Mouse (Mus musculus): ENCODE data around the gene Vamp5. TPM values are rescaled to one million over a fixed set of nuclear protein-coding genes. Genes with fewer than 3 reads are reported as not detected.

Gene Vamp5
- total and polyA plus RNA-seq, 3 experiments = 163 to 187 (median 183) TPM

DNA sequence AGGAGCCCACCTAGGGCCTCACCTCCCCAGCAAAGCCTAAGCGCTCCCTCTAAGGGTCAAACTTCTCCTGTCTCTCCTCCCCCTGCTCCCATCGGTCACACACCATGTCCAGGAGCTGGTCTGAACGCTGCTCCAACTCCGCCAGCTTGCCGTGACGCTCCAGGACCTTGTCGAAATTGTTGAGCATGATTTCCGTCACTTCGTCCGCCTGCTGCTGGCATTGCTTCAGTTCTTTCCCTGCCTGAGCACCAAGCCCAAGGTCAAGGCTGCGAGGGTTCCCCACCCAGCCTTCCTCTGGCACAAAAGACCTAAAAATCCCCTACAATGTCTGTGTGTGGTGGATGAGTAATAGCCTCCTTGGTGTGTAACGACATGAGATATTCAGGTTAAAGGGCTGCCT lies 10.2 kb downstream of the Vamp5 start:
- ATAC-seq (ENCODE audit: extremely low read depth, insufficient number of reproducible peaks, low FRiP score, poor library complexity, severe bottlenecking) (no peak), DNase-seq (ENCODE audit: low spot score) (no peak)
- no peak for TF ChIP-seq GATA2 (IDR thresholded peaks at IDR 0.05; ENCODE audit: borderline replicate concordance, low read depth, low read length)
- 0 out of 2 replicates have a peak, but pooled peaks have one; percentile 35 for TF ChIP-seq POLR2AphosphoS5 (IDR thresholded peaks at IDR 0.05; ENCODE audit: insufficient replicate concordance, low read depth, low read length)
- Histone ChIP-seq H3K27me3 (ENCODE audit: insufficient read depth, low read length) (no peaks in the 10 kb centered on the region), H3K36me3 (replicated peaks) (peaks cover 80% of the 10 kb centered on the region), H3K4me3 (ENCODE audit: low read depth, low read length) (no peak overlapping the region; the same call in 1 of the 2 replicates), H3K4me1 (ENCODE audit: insufficient read depth, low read depth, low read length) (peaks cover 76% of the 10 kb centered on the region), H3K9me3 (replicated peaks) (no peaks in the 10 kb centered on the region)

GRCm38 (mm10) chr6:72369557-72369956 lies 10.7 kb downstream of the Vamp5 start:
- Histone ChIP-seq H3K4me3 (ENCODE audit: low read depth, low read length) (no peak overlapping the region), H3K36me3 (replicated peaks) (peaks cover 76% of the 10 kb centered on the region), H3K4me1 (ENCODE audit: insufficient read depth, low read depth, low read length) (peaks cover 71% of the 10 kb centered on the region), H3K27me3 (ENCODE audit: insufficient read depth, low read length) (no peaks in the 10 kb centered on the region), H3K9me3 (replicated peaks) (no peaks in the 10 kb centered on the region)
- no peak for ATAC-seq (ENCODE audit: extremely low read depth, insufficient number of reproducible peaks, low FRiP score, poor library complexity, severe bottlenecking)
- TF ChIP-seq POLR2AphosphoS5 (IDR thresholded peaks at IDR 0.05; ENCODE audit: insufficient replicate concordance, low read depth, low read length) (no peak), GATA1 (IDR thresholded peaks at IDR 0.05; ENCODE audit: borderline replicate concordance, low read length) (no peak), CTCF (IDR thresholded peaks at IDR 0.05; ENCODE audit: low read depth, low read length) (peak; percentile 34; the same call in 1 of the 2 replicates)
- no peak for DNase-seq (ENCODE audit: low spot score)

- peaks cover 68% of the 10 kb centered on the region for H3K4me1 ChIP-seq (ENCODE audit: insufficient read depth, low read depth, low read length)
- ATAC-seq (ENCODE audit: extremely low read depth, insufficient number of reproducible peaks, low FRiP score, poor library complexity, severe bottlenecking) = no peak
- no peak for TF ChIP-seq GATA2 (IDR thresholded peaks at IDR 0.05; ENCODE audit: borderline replicate concordance, low read depth, low read length)
- no peak for TF ChIP-seq TAL1 (conservative IDR thresholded peaks at IDR 0.05; ENCODE audit: low read depth, low read length)
- TF ChIP-seq CTCF (IDR thresholded peaks at IDR 0.05; ENCODE audit: low read depth, low read length) = no peak
- no peak for TF ChIP-seq POLR2AphosphoS5 (IDR thresholded peaks at IDR 0.05; ENCODE audit: insufficient replicate concordance, low read depth, low read length)
- no peak for TF ChIP-seq GATA1 (IDR thresholded peaks at IDR 0.05; ENCODE audit: borderline replicate concordance, low read length)
Measured at GRCm38 (mm10) chr6:72367460-72367974, 12.8 kb downstream of the Vamp5 start.

DNA sequence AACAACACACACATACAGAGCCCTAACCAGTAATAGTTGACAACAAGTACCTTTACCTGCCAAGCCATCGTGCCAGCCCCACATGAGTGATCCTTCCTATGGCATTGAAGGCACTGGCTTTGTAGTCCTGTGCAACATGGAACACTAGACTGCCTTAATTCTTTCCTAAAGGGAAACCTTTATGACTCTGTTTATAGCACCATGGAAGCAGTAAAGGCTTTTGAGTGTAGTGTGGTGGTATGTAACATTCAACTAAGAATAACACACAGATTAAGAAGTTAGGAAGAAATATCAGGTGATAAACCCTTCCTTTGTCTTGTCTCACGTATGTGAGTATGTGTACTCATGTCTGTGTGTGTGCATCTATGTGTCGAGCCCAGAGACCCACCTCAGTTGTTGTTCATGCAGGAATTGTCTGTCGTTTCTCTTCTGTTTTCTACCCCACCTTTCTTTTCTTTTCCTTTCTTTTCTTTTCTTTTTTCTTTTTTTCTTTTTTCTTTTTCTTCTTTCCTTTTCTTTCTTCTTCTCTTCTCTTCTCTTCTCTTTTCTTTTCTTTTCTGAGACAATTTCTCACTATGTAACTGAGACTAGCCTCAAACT lies 13.3 kb downstream of the Vamp5 start, which contains the start of gene Rnf181:
Gene Rnf181 (minus strand): TSS at position 113 of the 600 bp plus-strand sequence.
- Histone ChIP-seq H3K36me3 (replicated peaks) (peaks cover 50% of the 10 kb centered on the region), H3K4me3 (ENCODE audit: low read depth, low read length) (no peak within 1 kb of the TSS), H3K4me1 (ENCODE audit: insufficient read depth, low read depth, low read length) (peaks cover 63% of the 10 kb centered on the region), H3K27me3 (ENCODE audit: insufficient read depth, low read length) (no peaks in the 10 kb centered on the region), H3K9me3 (replicated peaks) (no peaks in the 10 kb centered on the region)
- TF ChIP-seq CTCF (IDR thresholded peaks at IDR 0.05; ENCODE audit: low read depth, low read length) (no peak), GATA1 (IDR thresholded peaks at IDR 0.05; ENCODE audit: borderline replicate concordance, low read length) (no peak), TAL1 (conservative IDR thresholded peaks at IDR 0.05; ENCODE audit: low read depth, low read length) (no peak), POLR2AphosphoS5 (IDR thresholded peaks at IDR 0.05; ENCODE audit: insufficient replicate concordance, low read depth, low read length) (no peak), GATA2 (IDR thresholded peaks at IDR 0.05; ENCODE audit: borderline replicate concordance, low read depth, low read length) (no peak)
- DNase-seq (ENCODE audit: low spot score) (no peak), ATAC-seq (ENCODE audit: extremely low read depth, insufficient number of reproducible peaks, low FRiP score, poor library complexity, severe bottlenecking) (no peak)

More at GRCm38 (mm10) chr6:72367460-72367974, 12.8 kb downstream of the Vamp5 start:
- DNase-seq (ENCODE audit: low spot score) = no peak
- Histone ChIP-seq H3K36me3 (replicated peaks) (peaks cover 56% of the 10 kb centered on the region), H3K4me3 (ENCODE audit: low read depth, low read length) (no peak overlapping the region), H3K9me3 (replicated peaks) (no peaks in the 10 kb centered on the region), H3K27me3 (ENCODE audit: insufficient read depth, low read length) (no peaks in the 10 kb centered on the region)

- TF ChIP-seq POLR2AphosphoS5 (IDR thresholded peaks at IDR 0.05; ENCODE audit: insufficient replicate concordance, low read depth, low read length) (no peak), GATA2 (IDR thresholded peaks at IDR 0.05; ENCODE audit: borderline replicate concordance, low read depth, low read length) (no peak), GATA1 (IDR thresholded peaks at IDR 0.05; ENCODE audit: borderline replicate concordance, low read length) (no peak), TAL1 (conservative IDR thresholded peaks at IDR 0.05; ENCODE audit: low read depth, low read length) (no peak), CTCF (IDR thresholded peaks at IDR 0.05; ENCODE audit: low read depth, low read length) (no peak)
- Histone ChIP-seq H3K4me1 (ENCODE audit: insufficient read depth, low read depth, low read length) (peaks cover 61% of the 10 kb centered on the region), H3K36me3 (replicated peaks) (peaks cover 45% of the 10 kb centered on the region)
Measured at GRCm38 (mm10) chr6:72366304-72366703, 14.0 kb downstream of the Vamp5 start.

GRCm38 (mm10) chr6:72364985-72365384 lies 15.3 kb downstream of the Vamp5 start:
- no peaks in the 10 kb centered on the region for H3K27me3 ChIP-seq (ENCODE audit: insufficient read depth, low read length)
- peaks cover 61% of the 10 kb centered on the region for H3K4me1 ChIP-seq (ENCODE audit: insufficient read depth, low read depth, low read length)
- H3K4me3 ChIP-seq (ENCODE audit: low read depth, low read length) = no peak overlapping the region
- ATAC-seq (ENCODE audit: extremely low read depth, insufficient number of reproducible peaks, low FRiP score, poor library complexity, severe bottlenecking) = no peak
- no peak for DNase-seq (ENCODE audit: low spot score)
- peaks cover 45% of the 10 kb centered on the region for H3K36me3 ChIP-seq (replicated peaks)
- TF ChIP-seq GATA2 (IDR thresholded peaks at IDR 0.05; ENCODE audit: borderline replicate concordance, low read depth, low read length) = no peak
- TF ChIP-seq TAL1 (conservative IDR thresholded peaks at IDR 0.05; ENCODE audit: low read depth, low read length) = no peak
- TF ChIP-seq CTCF (IDR thresholded peaks at IDR 0.05; ENCODE audit: low read depth, low read length) = no peak
- TF ChIP-seq GATA1 (IDR thresholded peaks at IDR 0.05; ENCODE audit: borderline replicate concordance, low read length) = no peak
- TF ChIP-seq POLR2AphosphoS5 (IDR thresholded peaks at IDR 0.05; ENCODE audit: insufficient replicate concordance, low read depth, low read length) = no peak; the same call in 1 of the 2 replicates
- no peaks in the 10 kb centered on the region for H3K9me3 ChIP-seq (replicated peaks)

More at GRCm38 (mm10) chr6:72366304-72366703, 14.0 kb downstream of the Vamp5 start:
- DNase-seq (ENCODE audit: low spot score) (no peak), ATAC-seq (ENCODE audit: extremely low read depth, insufficient number of reproducible peaks, low FRiP score, poor library complexity, severe bottlenecking) (no peak)
- Histone ChIP-seq H3K4me3 (ENCODE audit: low read depth, low read length) (no peak overlapping the region), H3K27me3 (ENCODE audit: insufficient read depth, low read length) (no peaks in the 10 kb centered on the region), H3K9me3 (replicated peaks) (no peaks in the 10 kb centered on the region)

Measured in G1E (cell line).